Mouse (Mus musculus) kidney, adult 2 months (tissue): ENCODE data around the gene Nes.

ENCODE experiments used
- CTCF ChIP-seq: fragments of 200-500 bp; conservative IDR thresholded peaks from 2 replicates; pipeline ENCODE4 v1.5.1; 2011; ENCODE audit warnings: low read depth, mild to moderate bottlenecking, control low read depth, low read length, moderate library complexity, mixed read lengths; ENCODE audit not compliant: insufficient read depth, insufficient read length
- POLR2A ChIP-seq: fragments of 200-500 bp; IDR thresholded peaks from one replicate; pipeline ENCODE4 v1.6.1; 2011; ENCODE audit warnings: low read depth, low read length, control low read depth

- TF ChIP-seq POLR2A (no peak), CTCF (no peak)
Measured at GRCm38 (mm10) chr3:87935201-87935600, 35.7 kb upstream of the Nes start.
